Mouse (Mus musculus): ENCODE measurements around the gene F11r.

- TF ChIP-seq CTCF (conservative IDR thresholded peaks at IDR 0.05; ENCODE audit: low read length), result no peak
- TF ChIP-seq NANOG (IDR thresholded peaks at IDR 0.05; ENCODE audit: borderline replicate concordance, low read length), result no peak
- no peak for TF ChIP-seq POU5F1 (IDR thresholded peaks at IDR 0.05; ENCODE audit: borderline replicate concordance, low read length)
Observed at GRCm38 (mm10) chr1:171451001-171451400, 13.7 kb downstream of the F11r start.
